Mouse (Mus musculus) lung, postnatal 0 days (tissue): ENCODE measurements around the gene Tns4. TPM values are rescaled to one million over a fixed set of nuclear protein-coding genes. Genes with fewer than 3 reads are reported as not detected.

ENCODE experiments used
- ATAC-seq: fragments of 200-750 bp; cut with Nextera tagmentation; 2 replicates; pipeline ENCODE4 v1.8.0; 2017; ENCODE audit warnings: moderate library complexity
- DNase-seq: peaks from one replicate; pipeline ENCODE4 v3.0.0-alpha.2; 2016; ENCODE audit warnings: low spot score
- H3K27ac ChIP-seq: fragments of 300-500 bp; sonication (generic); 2 replicates; pipeline ENCODE4 v1.5.1; 2014; ENCODE audit warnings: antibody characterized with exemption, mild to moderate bottlenecking, low read length, mixed read lengths
- H3K27me3 ChIP-seq: fragments of 300-500 bp; sonication (generic); replicated peaks from 2 replicates; pipeline ENCODE4 v1.6.1; 2014; ENCODE audit warnings: low read length, mixed read lengths; ENCODE audit not compliant: insufficient read depth
- H3K36me3 ChIP-seq: fragments of 300-500 bp; sonication (generic); 2 replicates; pipeline ENCODE4 v1.6.1; 2014; ENCODE audit warnings: low read length, mixed read lengths; ENCODE audit not compliant: insufficient read depth
- H3K4me1 ChIP-seq: fragments of 300-500 bp; sonication (generic); 2 replicates; pipeline ENCODE4 v1.6.1; 2014; ENCODE audit warnings: antibody characterized with exemption, low read depth, low read length, mixed read lengths; ENCODE audit not compliant: insufficient read depth
- H3K4me2 ChIP-seq: fragments of 300-500 bp; sonication (generic); replicated peaks from 2 replicates; pipeline ENCODE4 v1.6.1; 2014; ENCODE audit warnings: low read depth, mild to moderate bottlenecking, low read length, moderate library complexity, mixed read lengths
- H3K4me3 ChIP-seq: fragments of 300-500 bp; sonication (generic); 2 replicates; pipeline ENCODE4 v1.5.1; 2014; ENCODE audit warnings: low read depth, low read length
- H3K9ac ChIP-seq: fragments of 300-500 bp; sonication (generic); replicated peaks from 2 replicates; pipeline ENCODE4 v1.6.1; 2014; ENCODE audit warnings: low read depth, mild to moderate bottlenecking
- H3K9me3 ChIP-seq: fragments of 300-500 bp; sonication (generic); 2 replicates; pipeline ENCODE4 v1.6.1; 2016; ENCODE audit warnings: low read length, mixed read lengths
- CTCF ChIP-seq: IDR thresholded peaks from 2 replicates; pipeline ENCODE4 v1.5.1; 2016; ENCODE audit warnings: antibody characterized with exemption, mild to moderate bottlenecking
- EP300 ChIP-seq: IDR thresholded peaks from 2 replicates; pipeline ENCODE4 v1.6.1; 2016; ENCODE audit warnings: antibody characterized with exemption, mild to moderate bottlenecking, control low read depth
- WGBS: fragments of 180-500 bp; shearing (Covaris S2); extraction: QIAGEN DNeasy Blood & Tissue Kit; methylation state at CpG from one replicate; pipeline ENCODE4 v1.1.7; 2014; 5-methylcytosine and 5-hydroxymethylcytosine counted together
- polyA plus RNA-seq: library from polyadenylated mRNA; unstranded; fragments of >200 nt; fragmentation: Nextera tagmentation; extraction: Ambion mirVana; gene quantifications from 2 replicates; pipeline ENCODE4 v1.2.1, GENCODE M21; 2015

Tns4 gene
- polyA plus RNA-seq, 1 experiment from 2014 or later = 0.24 TPM

GRCm38 (mm10) chr11:99118963-99119362, 29.9 kb upstream of the Tns4 start:
- no peaks in the 10 kb centered on the region for H3K36me3 ChIP-seq
- TF ChIP-seq EP300 (no peak), CTCF (no peak)
- no peak overlapping the region for H3K27ac ChIP-seq
- no peak for ATAC-seq
- H3K27me3 ChIP-seq = no peaks in the 10 kb centered on the region
- no peak for DNase-seq
- no peak overlapping the region for H3K4me2 ChIP-seq
- no peak overlapping the region for H3K9ac ChIP-seq
- no peaks in the 10 kb centered on the region for H3K9me3 ChIP-seq
- H3K4me3 ChIP-seq = no peak overlapping the region
- peaks cover 5% of the 10 kb centered on the region; the same call in 1 of the 2 replicates for H3K4me1 ChIP-seq
- 86% methylated on average over 7 of the region's 7 CpGs for WGBS

- no peak for ATAC-seq
- peaks cover 5% of the 10 kb centered on the region; the same call in 1 of the 2 replicates for H3K4me1 ChIP-seq
- no peak overlapping the region for H3K4me3 ChIP-seq
- H3K36me3 ChIP-seq = no peaks in the 10 kb centered on the region
- no peak; the same call in 1 of the 2 replicates for TF ChIP-seq CTCF
- no peak for TF ChIP-seq EP300
- H3K4me2 ChIP-seq = no peak overlapping the region
- no peak overlapping the region for H3K9ac ChIP-seq
- no peak overlapping the region for H3K27ac ChIP-seq
- H3K9me3 ChIP-seq = no peaks in the 10 kb centered on the region
- no peak for DNase-seq
- H3K27me3 ChIP-seq = no peaks in the 10 kb centered on the region
- WGBS = 95% methylated on average over 1 of the region's 1 CpGs
Observed at GRCm38 (mm10) chr11:99118420-99118819, 29.3 kb upstream of the Tns4 start.

GRCm38 (mm10) chr11:99117907-99118306, 28.8 kb upstream of the Tns4 start:
- Histone ChIP-seq H3K4me3 (no peak overlapping the region), H3K9me3 (no peaks in the 10 kb centered on the region), H3K4me2 (no peak overlapping the region), H3K9ac (no peak overlapping the region), H3K27ac (no peak overlapping the region), H3K27me3 (no peaks in the 10 kb centered on the region), H3K36me3 (no peaks in the 10 kb centered on the region), H3K4me1 (peaks cover 8% of the 10 kb centered on the region; the same call in 1 of the 2 replicates)
- no peak for DNase-seq
- TF ChIP-seq EP300 = no peak
- no peak for TF ChIP-seq CTCF
- no peak for ATAC-seq
- WGBS = 83% methylated on average over 7 of the region's 7 CpGs

GRCm38 (mm10) chr11:99115940-99116339, 26.8 kb upstream of the Tns4 start:
- ATAC-seq = no peak
- TF ChIP-seq EP300 = no peak
- TF ChIP-seq CTCF = no peak
- H3K27ac ChIP-seq = no peak overlapping the region
- WGBS = 51% methylated on average over 6 of the region's 6 CpGs
- H3K9ac ChIP-seq = no peak overlapping the region
- H3K36me3 ChIP-seq = no peaks in the 10 kb centered on the region
- H3K4me2 ChIP-seq = no peak overlapping the region
- no peaks in the 10 kb centered on the region for H3K9me3 ChIP-seq
- no peaks in the 10 kb centered on the region for H3K27me3 ChIP-seq
- no peak overlapping the region for H3K4me3 ChIP-seq
- H3K4me1 ChIP-seq = peaks cover 8% of the 10 kb centered on the region; the same call in 1 of the 2 replicates
- DNase-seq = no peak

GRCm38 (mm10) chr11:99113111-99113510, 24.0 kb upstream of the Tns4 start:
- Histone ChIP-seq H3K4me1 (0 out of 2 replicates have a peak, but pooled peaks cover 2% of the 10 kb centered on the region), H3K27ac (no peak overlapping the region; the same call in 1 of the 2 replicates), H3K36me3 (no peaks in the 10 kb centered on the region), H3K27me3 (no peaks in the 10 kb centered on the region), H3K4me3 (no peak overlapping the region), H3K9me3 (no peaks in the 10 kb centered on the region), H3K9ac (no peak overlapping the region), H3K4me2 (no peak overlapping the region)
- DNase-seq (peak; percentile 30), ATAC-seq (no peak)
- TF ChIP-seq CTCF = no peak
- TF ChIP-seq EP300 = peak; percentile 25; the same call in 1 of the 2 replicates
- WGBS = 12% methylated on average over 3 of the region's 3 CpGs

GRCm38 (mm10) chr11:99112700-99113099, 23.6 kb upstream of the Tns4 start:
- H3K27me3 ChIP-seq = no peaks in the 10 kb centered on the region
- H3K4me2 ChIP-seq = no peak overlapping the region
- no peak overlapping the region for H3K4me3 ChIP-seq
- ATAC-seq = no peak
- H3K4me1 ChIP-seq = 0 out of 2 replicates have a peak, but pooled peaks cover 2% of the 10 kb centered on the region
- H3K9me3 ChIP-seq = no peaks in the 10 kb centered on the region
- DNase-seq = no peak
- H3K27ac ChIP-seq = no peak overlapping the region
- H3K36me3 ChIP-seq = no peaks in the 10 kb centered on the region
- WGBS = 13% methylated on average over 5 of the region's 5 CpGs
- H3K9ac ChIP-seq = no peak overlapping the region
- TF ChIP-seq CTCF (no peak), EP300 (no peak)

- H3K4me3 ChIP-seq = no peak overlapping the region
- ATAC-seq = no peak
- 0 out of 2 replicates have a peak, but pooled peaks cover 2% of the 10 kb centered on the region for H3K4me1 ChIP-seq
- no peak overlapping the region for H3K27ac ChIP-seq
- no peaks in the 10 kb centered on the region for H3K9me3 ChIP-seq
- H3K9ac ChIP-seq = no peak overlapping the region
- DNase-seq = no peak
- H3K36me3 ChIP-seq = no peaks in the 10 kb centered on the region
- no peak overlapping the region for H3K4me2 ChIP-seq
- TF ChIP-seq CTCF (no peak), EP300 (no peak)
- no peaks in the 10 kb centered on the region for H3K27me3 ChIP-seq
- 91% methylated on average over 7 of the region's 7 CpGs for WGBS
Observed at GRCm38 (mm10) chr11:99111631-99112030, 22.5 kb upstream of the Tns4 start.
